Mouse (Mus musculus): ENCODE measurements around the gene Slc35f1.

GRCm38 (mm10) chr10:52918715-52919114 lies 228.4 kb downstream of the Slc35f1 start:
- no peak for TF ChIP-seq CTCF (IDR thresholded peaks at IDR 0.05; ENCODE audit: control insufficient read depth, insufficient read depth, insufficient read length)
- TF ChIP-seq FOSL1 (IDR thresholded peaks at IDR 0.05; ENCODE audit: insufficient read depth, low read length, poor library complexity, severe bottlenecking) = no peak
- no peak for TF ChIP-seq MYOG (IDR thresholded peaks at IDR 0.05; ENCODE audit: control insufficient read depth, extremely low read depth, insufficient read length)
